In the genomic region with DNA sequence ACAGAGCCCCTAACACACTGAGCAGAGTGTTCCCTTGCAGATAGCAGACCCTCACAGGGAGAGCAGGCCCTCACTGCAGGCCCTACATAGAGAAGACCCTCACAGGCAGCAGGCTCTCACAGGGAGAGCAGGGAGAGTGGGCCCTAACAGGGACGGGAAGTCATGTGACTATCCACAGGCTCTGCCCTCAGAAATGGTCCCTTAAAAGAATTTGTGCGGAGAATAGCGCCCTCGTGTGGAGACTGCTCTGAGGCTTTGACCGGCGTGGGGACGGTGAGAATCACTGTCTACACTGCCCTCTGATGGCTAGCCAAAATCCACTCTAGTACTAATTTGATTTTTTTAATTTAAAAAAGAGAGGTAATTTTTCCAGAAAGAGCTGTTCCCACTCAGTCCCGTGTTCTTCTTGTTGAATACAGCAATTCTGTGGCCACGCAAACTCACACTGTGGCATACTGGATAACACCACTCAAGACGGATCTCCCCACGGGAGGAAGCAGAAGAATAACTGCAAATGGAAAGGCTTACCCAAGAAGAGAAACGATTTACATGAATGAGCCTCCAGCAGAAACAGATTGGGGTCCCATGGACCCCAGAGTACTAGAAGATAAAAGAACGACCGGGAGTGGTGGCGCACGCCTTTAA, we compare ENCODE assay signal across 7 mouse cellular contexts. TPM values are rescaled to one million over a fixed set of nuclear protein-coding genes. Genes with fewer than 3 reads are reported as not detected.
DNase-seq lines count a peak whose midpoint lies in the region; ATAC-seq and TF ChIP-seq lines count a peak whose summit lies in the region.

No protein-coding gene starts in this region.

- no peak overlapping the region for H3K27ac ChIP-seq in intestine, postnatal 0 days (ENCODE audit: low read depth, low read length)
- no peak overlapping the region for H3K27ac ChIP-seq in midbrain, embryonic 12.5 days (replicated peaks)

- ATAC-seq in granulocyte monocyte progenitor cell, adult 5-6 weeks (replicated peaks; ENCODE audit: poor library complexity, severe bottlenecking), result peak; percentile 92
- peak; percentile 63; the same call in 1 of the 2 replicates for ATAC-seq in intestine, postnatal 0 days
- peak; percentile 92 for ATAC-seq in midbrain, embryonic 12.5 days (ENCODE audit: low FRiP score, low read depth)

- H3K9me3 ChIP-seq in intestine, postnatal 0 days (ENCODE audit: control insufficient read depth), result no peaks in the 10 kb centered on the region
- H3K9me3 ChIP-seq in midbrain, embryonic 12.5 days, result no peaks in the 10 kb centered on the region

- H3K9ac ChIP-seq in intestine, postnatal 0 days (ENCODE audit: low read depth, low read length), result no peak overlapping the region
- H3K9ac ChIP-seq in midbrain, embryonic 12.5 days (replicated peaks), result no peak overlapping the region; the same call in 1 of the 2 replicates

- intact Hi-C loops in left cerebral cortex, postnatal 36 days (cut with DNase I), result loop anchor here (1.0 to 10.0 kb wide), 2 partner anchors 285 to 634 kb away; no protein-coding TSS in a partner anchor

- H3K4me2 ChIP-seq in intestine, postnatal 0 days (replicated peaks; ENCODE audit: low read depth), result no peak overlapping the region
- no peak overlapping the region for H3K4me2 ChIP-seq in midbrain, embryonic 12.5 days (replicated peaks)

- H3K27me3 ChIP-seq in intestine, postnatal 0 days (replicated peaks; ENCODE audit: control insufficient read depth, insufficient read depth, low read length), result no peaks in the 10 kb centered on the region
- H3K27me3 ChIP-seq in midbrain, embryonic 12.5 days, result no peaks in the 10 kb centered on the region

- peak; percentile 68 to 70 for DNase-seq in adrenal gland, adult 18-20 months (ENCODE audit: low spot score in 2 of 2)
- DNase-seq in embryo, embryonic 11.5 days (ENCODE audit: low read depth, low spot score), result peak; percentile 85
- DNase-seq in left cerebral cortex, postnatal 36 days (ENCODE audit: low spot score in 2 of 2), result peak; percentile 85 to 86
- peak; percentile 53 for DNase-seq in skeletal muscle tissue, adult 2 months (ENCODE audit: low read depth, low spot score)

- WGBS in intestine, postnatal 0 days, result 40% methylated on average over 16 of the region's 16 CpGs
- 35% methylated on average over 16 of the region's 16 CpGs for WGBS in midbrain, embryonic 12.5 days

- H3K4me1 ChIP-seq in intestine, postnatal 0 days (replicated peaks; ENCODE audit: control insufficient read depth, insufficient read depth, low read length), result 0 out of 2 replicates have a peak, but pooled peaks cover 3% of the 10 kb centered on the region
- H3K4me1 ChIP-seq in midbrain, embryonic 12.5 days, result peaks cover 12% of the 10 kb centered on the region; the same call in 1 of the 2 replicates

- no peaks in the 10 kb centered on the region; the same call in 1 of the 2 replicates for H3K36me3 ChIP-seq in intestine, postnatal 0 days (ENCODE audit: control insufficient read depth, insufficient read depth)
- peaks cover 7% of the 10 kb centered on the region; the same call in 1 of the 2 replicates for H3K36me3 ChIP-seq in midbrain, embryonic 12.5 days

- H3K4me3 ChIP-seq in intestine, postnatal 0 days (ENCODE audit: low read depth, low read length), result no peak overlapping the region
- no peak overlapping the region for H3K4me3 ChIP-seq in midbrain, embryonic 12.5 days

- TF ChIP-seq CTCF in intestine, postnatal 0 days (IDR thresholded peaks at IDR 0.05; ENCODE audit: low read depth), result peak; percentile 96

RNA-seq across cellular contexts. Expression of gene Fig4, which starts 14.2 kb away (rescaled TPM):
- 10 to 100 TPM; 13.8 to 17.7 TPM for total RNA-seq in adrenal gland, adult 18-20 months (2021)
- 25.2 and 28.1 TPM in 2 replicates for total RNA-seq in granulocyte monocyte progenitor cell, adult 5-6 weeks (2014; fragmentation: Nextera tagmentation)
- 34.8 and 48.5 TPM in 2 replicates for total RNA-seq in granulocyte monocyte progenitor cell, adult 5-6 weeks (2017)
- polyA plus RNA-seq in intestine, postnatal 0 days (2015; fragmentation: Nextera tagmentation; extraction: Ambion mirVana), result 10.6 and 10.7 TPM in 2 replicates
- total RNA-seq in left cerebral cortex, postnatal 36 days (2021), result 10 to 100 TPM; 25.3 to 26.6 TPM
- 22.3 and 23.5 TPM in 2 replicates for polyA plus RNA-seq in midbrain, embryonic 12.5 days (2016; fragmentation: Nextera tagmentation; extraction: Ambion mirVana)

RNA-seq across cellular contexts. Expression of gene Ak9, which starts 14.9 kb away (rescaled TPM):
- total RNA-seq in adrenal gland, adult 18-20 months (2021), result under 1 TPM in 1 of 2 experiments, not detected in 1; 0.10 TPM
- total RNA-seq in granulocyte monocyte progenitor cell, adult 5-6 weeks (2014; fragmentation: Nextera tagmentation), result not detected in 2 replicates
- not detected in 2 replicates for total RNA-seq in granulocyte monocyte progenitor cell, adult 5-6 weeks (2017)
- not detected in 2 replicates for polyA plus RNA-seq in intestine, postnatal 0 days (2015; fragmentation: Nextera tagmentation; extraction: Ambion mirVana)
- total RNA-seq in left cerebral cortex, postnatal 36 days (2021), result under 1 TPM; 0.05 TPM
- 0.08 TPM in 1 of 2 replicates, not detected in the other for polyA plus RNA-seq in midbrain, embryonic 12.5 days (2016; fragmentation: Nextera tagmentation; extraction: Ambion mirVana)
